Mouse (Mus musculus) heart, postnatal 36 days (tissue): ENCODE results near the gene Adap2. TPM values are rescaled to one million over a fixed set of nuclear protein-coding genes. Genes with fewer than 3 reads are reported as not detected.
"Not testable (repeated sequence)": the region's sequence is repeated elsewhere in the genome, so short reads cannot be mapped to it uniquely, and the experiment has no call there.

Experiments used
- DNase-seq, 2 experiments: peaks; one replicate each; pipeline ENCODE4 v3.0.0; 2021 to 2022
- intact Hi-C: fragments of 180-260 bp; cut with DNase I; formaldehyde crosslinking; loops from one replicate; pipeline ENCODE4 v1.15.1; 2025
- total RNA-seq, 2 experiments: library from RNA; stranded (reverse); gene quantifications; 2 replicates each; pipeline ENCODE4 v1.2.3; 2021

Gene Adap2
- total RNA-seq, 2 experiments from 2014 or later = 11.6 to 16.6 TPM

DNA sequence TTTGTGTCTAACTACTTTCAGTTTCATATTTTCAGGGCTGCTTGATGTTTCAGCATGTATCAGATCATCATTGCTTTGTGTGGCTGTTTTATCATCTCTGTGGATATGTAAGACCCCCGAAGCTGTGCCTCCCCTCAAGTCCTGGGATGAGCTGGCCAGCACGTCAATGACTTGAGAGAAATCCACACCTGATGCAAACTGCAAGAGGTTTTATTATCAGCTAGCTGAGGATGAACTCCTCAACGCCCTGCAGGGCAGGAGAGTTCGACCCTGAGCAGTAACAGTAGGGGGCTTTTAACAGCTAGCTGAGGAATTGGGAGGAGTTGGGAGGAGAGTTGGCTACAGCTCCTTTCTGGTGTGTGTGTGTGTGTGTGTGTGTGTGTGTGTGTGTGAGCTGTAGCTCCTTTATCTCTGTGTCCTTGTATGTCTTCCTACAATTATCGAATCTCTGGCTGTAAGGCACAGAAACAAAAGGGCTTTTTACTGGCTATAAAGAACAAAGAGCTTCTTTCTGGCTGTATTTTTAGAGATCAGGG lies 31.6 kb downstream of the Adap2 start:
- DNase-seq, intact Hi-C loops: not testable (repeated sequence)

- intact Hi-C loops = no loop called here
- DNase-seq = no peak
Observed at GRCm38 (mm10) chr11:80190280-80190679, 36.4 kb downstream of the Adap2 start.

GRCm38 (mm10) chr11:80193827-80194226 lies 39.9 kb downstream of the Adap2 start:
- DNase-seq = no peak
- intact Hi-C loops = no loop called here

DNA sequence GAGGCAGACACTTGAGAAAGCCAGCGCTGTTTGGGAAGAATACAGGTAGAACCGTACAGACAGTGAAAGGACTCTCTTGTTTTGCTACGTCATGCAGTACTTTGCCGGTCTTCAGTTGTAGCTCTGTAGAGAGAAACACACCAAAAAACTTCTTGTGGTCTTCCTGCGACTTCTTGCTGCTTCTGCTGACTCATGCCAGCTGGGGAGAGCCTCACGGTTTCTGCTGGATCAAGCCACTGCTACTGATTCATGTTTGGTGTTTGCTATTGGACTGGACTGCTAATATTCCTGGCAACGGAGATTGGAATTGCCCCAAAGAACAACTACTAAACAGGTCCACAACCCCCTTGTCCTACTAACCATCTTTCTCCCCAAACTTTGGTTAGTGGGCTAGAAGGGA lies 42.4 kb downstream of the Adap2 start:
- DNase-seq = no peak
- intact Hi-C loops = loop anchor here (5.0 kb wide), 2 partner anchors 109 to 154 kb away; partner anchors contain the start of gene Atad5

- DNase-seq = no peak
- intact Hi-C loops = loop anchor here (5.0 kb wide), 2 partner anchors 112 to 157 kb away; partner anchors contain the start of gene Atad5
Observed at GRCm38 (mm10) chr11:80199316-80199715, 45.4 kb downstream of the Adap2 start.

- intact Hi-C loops = loop anchor here (5.0 kb wide), 2 partner anchors 112 to 157 kb away; partner anchors contain the start of gene Atad5
Observed at GRCm38 (mm10) chr11:80199773-80200172, 45.9 kb downstream of the Adap2 start.

DNA sequence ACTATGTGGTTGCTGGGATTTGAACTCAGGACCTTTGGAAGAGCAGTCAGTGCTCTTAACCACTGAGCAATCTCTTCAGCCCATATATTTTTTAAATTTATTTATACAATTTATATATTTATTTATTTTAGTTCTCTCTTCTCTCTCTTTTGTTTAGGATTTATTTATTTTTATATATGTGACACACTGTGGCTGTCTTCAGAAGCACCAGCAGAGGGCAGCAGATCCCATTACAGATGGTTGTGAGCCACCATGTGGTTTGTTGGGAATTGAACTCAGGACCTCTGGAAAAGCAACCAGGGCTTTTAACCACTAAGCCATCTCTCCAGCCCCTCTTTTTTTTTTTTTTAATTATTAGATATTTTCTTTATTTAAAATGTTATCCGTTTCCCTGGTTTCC lies 46.4 kb downstream of the Adap2 start:
- DNase-seq = no peak
- intact Hi-C loops = no loop called here

More at GRCm38 (mm10) chr11:80199773-80200172, 45.9 kb downstream of the Adap2 start:
- DNase-seq = no peak

- DNase-seq = no peak
- intact Hi-C loops = no loop called here
Observed at GRCm38 (mm10) chr11:80202296-80202695, 48.4 kb downstream of the Adap2 start.

- no peak for DNase-seq
- intact Hi-C loops = no loop called here
Observed at GRCm38 (mm10) chr11:80204037-80204436, 50.1 kb downstream of the Adap2 start.

DNA sequence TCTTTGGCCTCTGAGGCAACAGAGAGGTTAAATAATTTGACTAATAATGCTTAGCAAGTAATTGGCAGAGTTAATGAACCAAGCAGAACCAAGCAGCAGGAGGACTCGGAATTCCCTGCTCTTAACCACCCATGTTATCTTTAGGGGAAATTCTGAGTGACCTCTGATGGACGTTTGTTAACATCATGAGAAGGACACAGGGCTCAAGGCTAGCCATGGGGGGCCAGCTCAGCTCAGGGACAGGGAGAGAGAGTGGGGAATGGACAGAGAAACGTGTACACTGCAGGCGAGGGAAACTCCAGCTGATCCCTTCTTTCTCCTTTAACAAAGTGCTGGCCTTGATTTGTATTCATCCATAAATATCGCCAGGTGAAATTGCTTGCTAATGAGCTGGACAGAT lies 51.0 kb downstream of the Adap2 start:
- DNase-seq = no peak
- intact Hi-C loops = loop anchor here (5.0 kb wide), 1 partner anchor 177 kb away; the partner anchor contains the start of gene Zfp207

- intact Hi-C loops = loop anchor here (2.0 to 5.0 kb wide), 2 partner anchors 68 to 174 kb away; partner anchors contain the start of gene Zfp207
- DNase-seq = no peak
Observed at GRCm38 (mm10) chr11:80208465-80208859, 54.6 kb downstream of the Adap2 start.

GRCm38 (mm10) chr11:80208860-80209800 lies 55.2 kb downstream of the Adap2 start, which contains the start of gene Rhot1:
TSS of gene Rhot1 (plus strand) at chr11:80209019.
- intact Hi-C loops = loop anchor here (2.0 to 5.0 kb wide), 2 partner anchors 68 to 173 kb away; partner anchors contain the start of gene Zfp207
- peak; percentile 97 to 98 for DNase-seq

DNA sequence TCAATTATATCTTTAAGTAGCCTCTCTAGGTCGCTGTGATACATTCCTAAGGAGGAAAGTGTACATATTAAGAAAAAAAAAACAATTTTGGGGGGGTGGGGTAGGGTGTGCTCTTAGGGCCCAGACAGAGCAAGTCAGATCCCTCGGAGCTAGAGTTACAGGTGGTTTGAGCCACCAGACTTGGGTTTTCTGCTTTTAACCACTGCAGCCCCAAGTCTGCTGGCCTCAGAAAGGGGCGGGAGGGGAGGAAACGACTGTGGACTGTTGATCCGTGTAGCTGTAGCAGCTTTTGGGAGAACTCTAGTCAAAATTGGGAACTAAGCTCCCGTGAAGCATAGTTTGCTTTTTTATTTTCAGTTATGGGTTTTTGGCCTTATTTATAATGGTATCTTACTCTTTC lies 56.4 kb downstream of the Adap2 start:
- intact Hi-C loops = no loop called here
- no peak for DNase-seq

DNA sequence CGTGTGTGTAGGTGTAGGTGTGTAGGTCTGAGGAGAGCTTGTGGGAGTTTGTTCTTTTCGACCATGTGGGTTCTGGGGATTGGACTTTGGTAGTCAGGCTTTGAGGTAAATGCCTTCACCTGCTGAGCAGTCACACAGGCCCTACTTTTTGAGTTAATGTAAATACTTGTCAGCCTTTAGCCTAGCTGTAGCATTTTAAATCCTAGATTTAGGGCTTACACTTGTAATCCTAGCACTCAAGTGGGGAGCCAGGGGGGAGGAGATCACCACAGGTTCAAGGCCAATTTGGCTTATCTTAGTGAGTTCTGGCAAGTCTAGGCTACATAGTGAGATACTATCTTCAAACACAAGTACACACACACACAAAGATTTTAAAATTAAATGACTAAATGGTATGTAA lies 58.4 kb downstream of the Adap2 start:
- no peak for DNase-seq
- intact Hi-C loops = no loop called here

DNA sequence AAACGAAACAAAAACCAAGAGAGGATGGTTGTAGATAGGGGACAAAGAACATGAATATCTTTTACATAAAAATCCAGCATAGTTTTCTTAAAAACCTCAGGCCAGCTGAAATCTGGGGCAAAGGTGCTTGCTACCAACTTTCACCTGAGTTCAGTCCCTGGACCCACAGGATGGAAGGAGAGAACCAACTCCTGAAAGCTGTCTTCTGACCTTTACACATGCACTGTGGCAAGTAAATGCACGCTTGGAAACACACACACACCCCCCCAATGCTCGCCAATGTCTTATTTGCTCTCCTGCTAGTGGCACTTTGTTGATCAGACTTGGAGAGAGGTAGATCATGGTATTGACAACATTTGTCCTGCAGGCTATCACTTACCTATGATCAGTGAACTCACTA lies 61.4 kb downstream of the Adap2 start:
- intact Hi-C loops = no loop called here
- DNase-seq = no peak

GRCm38 (mm10) chr11:80218657-80219293 lies 64.9 kb downstream of the Adap2 start:
- no peak for DNase-seq
- intact Hi-C loops = no loop called here

Other genes starting within 250 kb of the Adap2 start
- 10 to 100 TPM; 20.3 to 24.6 TPM for gene Utp6, start 191.7 kb upstream of the Adap2 start, total RNA-seq
- 10 to 100 TPM; 23.8 to 27.8 TPM for gene Suz12, start 161.0 kb upstream of the Adap2 start, total RNA-seq
- gene Crlf3, start 73.1 kb upstream of the Adap2 start, total RNA-seq = 10 to 100 TPM; 15.5 to 15.6 TPM
- 1 to 10 TPM in 1 of 2 experiments, under 1 TPM in 1; 0.81 to 1.0 TPM for gene Atad5, start 64.7 kb upstream of the Adap2 start, total RNA-seq
- 10 to 100 TPM; 26.4 to 27.8 TPM for gene Tefm, start 11.9 kb upstream of the Adap2 start, total RNA-seq
- 1 to 10 TPM; 5.3 to 5.8 TPM for gene Rnf135, start 29.7 kb downstream of the Adap2 start, total RNA-seq
- gene Rhot1, start 54.9 kb downstream of the Adap2 start, total RNA-seq = 10 to 100 TPM; 62.5 to 63.0 TPM
- gene Rhbdl3, start 146.8 kb downstream of the Adap2 start, total RNA-seq = 1 to 10 TPM; 7.2 to 7.9 TPM
- gene 5730455P16Rik, start 223.9 kb downstream of the Adap2 start, total RNA-seq = 10 to 100 TPM; 22.0 to 22.8 TPM
- gene Zfp207, start 229.2 kb downstream of the Adap2 start, total RNA-seq = 10 to 100 TPM; 64.0 to 74.5 TPM